Mouse (Mus musculus) gastrocnemius, adult 2 months (tissue): ENCODE measurements around the gene Trex1. TPM values are rescaled to one million over a fixed set of nuclear protein-coding genes. Genes with fewer than 3 reads are reported as not detected.

Experiments used
- DNase-seq: peaks from one replicate; pipeline ENCODE4 v3.0.0; 2022
- H3K27ac ChIP-seq: fragments of 200-600 bp; 2 replicates; pipeline ENCODE4 v1.8.1; 2022; ENCODE audit warnings: mild to moderate bottlenecking
- H3K4me3 ChIP-seq: fragments of 200-600 bp; 2 replicates; pipeline ENCODE4 v1.8.1; 2022; ENCODE audit warnings: mild to moderate bottlenecking, moderate library complexity
- CTCF ChIP-seq: fragments of 200-600 bp; IDR thresholded peaks from 2 replicates; pipeline ENCODE4 v1.8.1; 2022; ENCODE audit warnings: antibody characterized with exemption, mild to moderate bottlenecking, moderate library complexity
- intact Hi-C: fragments of 180-260 bp; cut with DNase I; formaldehyde crosslinking; loops from one replicate; pipeline ENCODE4 v1.15.1; 2025
- total RNA-seq, 2 experiments: library from RNA; stranded (reverse); gene quantifications; 2 replicates each; pipeline ENCODE4 v1.2.3; 2021

The Trex1 gene
- total RNA-seq, 2 experiments from 2014 or later: 13.2 TPM

GRCm38 (mm10) chr9:109054712-109055111 lies 4.8 kb downstream of the Trex1 start:
- peak; percentile 68 for DNase-seq
- TF ChIP-seq CTCF: no peak
- intact Hi-C loops: loop anchor here (5.0 kb wide), 1 partner anchor 117 kb away; the partner anchor contains the start of gene Uqcrc1
- Histone ChIP-seq H3K4me3 (peak overlapping the region; percentile 62), H3K27ac (peak overlapping the region; percentile 82)

GRCm38 (mm10) chr9:109053851-109054250 lies 5.7 kb downstream of the Trex1 start:
- peak overlapping the region; percentile 82; the same call in 1 of the 2 replicates for H3K27ac ChIP-seq
- no peak for TF ChIP-seq CTCF
- H3K4me3 ChIP-seq: no peak overlapping the region
- no peak for DNase-seq
- intact Hi-C loops: no loop called here

GRCm38 (mm10) chr9:109053366-109053765 lies 6.2 kb downstream of the Trex1 start:
- no peak for TF ChIP-seq CTCF
- Histone ChIP-seq H3K4me3 (no peak overlapping the region), H3K27ac (no peak overlapping the region)
- intact Hi-C loops: no loop called here
- no peak for DNase-seq

DNA sequence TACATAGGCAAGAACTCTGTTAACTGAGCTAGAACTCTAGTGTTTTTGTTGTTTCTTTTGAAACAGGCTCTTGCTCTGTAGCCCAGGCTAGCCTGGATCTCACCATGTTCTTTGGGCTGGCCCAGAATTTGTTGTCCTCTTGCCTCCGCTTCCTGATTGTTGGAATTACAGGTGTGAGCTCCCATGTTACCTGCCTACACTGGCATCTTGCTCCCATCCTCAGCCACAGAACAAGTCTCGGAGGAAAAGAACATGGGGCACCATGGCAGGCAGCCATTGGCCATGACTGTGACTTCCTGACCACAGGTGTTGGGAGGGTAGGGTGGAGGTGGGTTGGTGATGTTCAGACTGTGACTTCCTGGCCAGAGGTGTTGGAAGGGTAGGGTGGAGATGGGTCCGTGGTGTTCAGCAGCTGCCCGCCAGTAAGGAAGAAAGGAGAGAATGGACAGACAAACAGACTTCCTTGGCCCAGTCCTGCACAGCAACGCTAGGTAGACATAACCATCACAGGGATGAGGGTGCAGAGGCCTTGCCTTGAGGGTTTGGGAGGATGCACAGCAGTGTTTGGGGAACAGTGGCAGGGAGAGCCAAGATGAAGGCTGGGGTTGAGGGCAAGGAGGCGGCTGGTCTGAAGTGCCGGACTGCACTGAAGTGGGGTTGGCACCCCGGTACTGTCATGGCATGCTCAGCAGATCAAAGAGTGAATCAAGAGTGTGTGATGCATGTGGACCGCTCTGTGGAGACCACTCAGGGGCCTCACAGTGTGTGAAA lies 6.9 kb downstream of the Trex1 start:
- intact Hi-C loops: no loop called here
- no peak for TF ChIP-seq CTCF

GRCm38 (mm10) chr9:109051651-109052489 lies 7.7 kb downstream of the Trex1 start:
- intact Hi-C loops: no loop called here
- TF ChIP-seq CTCF: no peak
- Histone ChIP-seq H3K27ac (no peak overlapping the region), H3K4me3 (no peak overlapping the region)
- no peak for DNase-seq

More for the DNA sequence above, 6.9 kb downstream of the Trex1 start:
- H3K4me3 ChIP-seq: no peak overlapping the region
- DNase-seq: no peak
- no peak overlapping the region for H3K27ac ChIP-seq

GRCm38 (mm10) chr9:109051011-109051501 lies 8.5 kb downstream of the Trex1 start:
- H3K4me3 ChIP-seq: no peak overlapping the region
- no peak for DNase-seq
- intact Hi-C loops: no loop called here
- no peak overlapping the region for H3K27ac ChIP-seq
- TF ChIP-seq CTCF: no peak

DNA sequence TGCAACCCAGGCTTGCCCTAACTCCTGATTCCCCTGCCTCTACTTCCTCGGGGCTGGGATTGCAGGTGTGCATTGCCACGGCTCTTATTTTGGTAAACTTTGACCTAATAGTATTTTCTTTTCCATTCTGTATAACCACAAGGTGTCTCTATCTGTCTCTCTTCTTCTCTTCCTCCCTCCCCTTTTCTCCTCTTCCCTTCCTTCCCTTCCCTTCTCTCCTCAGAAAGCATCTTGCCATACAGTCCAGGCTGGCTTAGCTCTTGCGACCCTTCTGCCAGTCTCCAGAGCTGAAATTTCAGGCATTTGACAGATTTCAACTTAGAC lies 8.9 kb downstream of the Trex1 start:
- H3K27ac ChIP-seq: no peak overlapping the region
- intact Hi-C loops: no loop called here
- no peak for DNase-seq
- H3K4me3 ChIP-seq: no peak overlapping the region
- no peak for TF ChIP-seq CTCF

DNA sequence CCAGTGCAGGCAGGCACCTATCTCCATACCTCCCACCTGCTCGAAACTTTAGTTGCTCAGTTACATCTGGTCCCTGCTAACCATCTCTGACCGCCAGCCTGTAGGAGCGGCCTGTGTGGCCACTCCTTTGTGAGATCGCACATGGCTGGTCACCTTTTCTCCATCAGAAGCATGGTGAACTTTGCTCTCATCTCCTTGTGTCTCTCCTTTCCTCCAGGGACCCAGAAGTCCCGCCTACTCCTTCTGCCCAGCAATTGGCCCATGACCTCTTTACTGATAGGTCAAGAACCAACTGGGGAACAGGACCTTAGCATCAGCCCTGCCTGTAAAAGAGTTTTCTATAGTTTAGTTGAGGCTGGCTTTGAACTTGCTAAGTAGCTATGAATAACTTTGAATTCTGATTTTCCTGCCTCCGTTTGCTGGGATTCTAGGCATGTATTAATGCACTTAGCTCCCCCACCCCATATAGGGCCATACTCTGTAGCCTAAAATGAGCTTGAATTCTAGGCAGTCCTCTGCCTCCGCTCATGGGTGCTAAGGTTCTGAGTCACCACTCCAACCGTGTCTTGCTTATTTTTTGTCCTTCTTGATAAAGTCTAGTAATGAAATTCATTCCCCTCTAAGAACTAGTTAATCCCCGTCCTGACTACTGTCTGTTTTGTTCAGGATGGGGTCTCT lies 9.4 kb downstream of the Trex1 start:
- no peak overlapping the region for H3K4me3 ChIP-seq
- no peak for TF ChIP-seq CTCF
- intact Hi-C loops: no loop called here
- DNase-seq: no peak
- no peak overlapping the region for H3K27ac ChIP-seq

DNA sequence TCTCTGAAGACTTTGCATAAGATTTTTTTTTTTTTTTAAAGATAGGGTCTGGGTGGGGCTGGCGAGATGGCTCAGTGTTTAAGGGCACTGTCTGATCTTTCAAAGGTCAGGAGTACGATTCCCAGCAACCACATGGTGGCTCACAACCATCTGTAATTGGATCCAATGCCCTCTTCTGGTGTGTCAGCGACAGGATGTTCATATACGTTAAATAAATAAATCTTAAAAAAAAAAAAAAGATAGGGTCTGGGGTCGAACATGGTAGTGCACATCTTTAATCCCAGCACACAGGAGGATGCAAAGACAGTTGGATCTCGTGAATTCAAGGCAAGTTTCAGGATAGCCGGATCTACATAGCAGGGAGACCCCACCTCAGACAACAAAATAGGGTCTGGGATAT lies 10.2 kb downstream of the Trex1 start:
- H3K4me3 ChIP-seq: no peak overlapping the region
- DNase-seq: no peak
- no peak for TF ChIP-seq CTCF
- H3K27ac ChIP-seq: no peak overlapping the region
- intact Hi-C loops: no loop called here

GRCm38 (mm10) chr9:109046306-109046705 lies 13.2 kb downstream of the Trex1 start:
- peak; percentile 65 for DNase-seq
- no peak overlapping the region for H3K27ac ChIP-seq
- H3K4me3 ChIP-seq: no peak overlapping the region
- intact Hi-C loops: no loop called here
- TF ChIP-seq CTCF: peak; percentile 77

GRCm38 (mm10) chr9:109041351-109041750 lies 18.2 kb downstream of the Trex1 start:
- no peak overlapping the region for H3K27ac ChIP-seq

GRCm38 (mm10) chr9:109040906-109041305 lies 18.6 kb downstream of the Trex1 start:
- intact Hi-C loops: no loop called here
- Histone ChIP-seq H3K4me3 (peak overlapping the region; percentile 75), H3K27ac (peak overlapping the region; percentile 53)
- DNase-seq: no peak
- no peak for TF ChIP-seq CTCF

More at GRCm38 (mm10) chr9:109041351-109041750, 18.2 kb downstream of the Trex1 start:
- TF ChIP-seq CTCF: no peak
- intact Hi-C loops: no loop called here
- no peak for DNase-seq
- no peak overlapping the region for H3K4me3 ChIP-seq

DNA sequence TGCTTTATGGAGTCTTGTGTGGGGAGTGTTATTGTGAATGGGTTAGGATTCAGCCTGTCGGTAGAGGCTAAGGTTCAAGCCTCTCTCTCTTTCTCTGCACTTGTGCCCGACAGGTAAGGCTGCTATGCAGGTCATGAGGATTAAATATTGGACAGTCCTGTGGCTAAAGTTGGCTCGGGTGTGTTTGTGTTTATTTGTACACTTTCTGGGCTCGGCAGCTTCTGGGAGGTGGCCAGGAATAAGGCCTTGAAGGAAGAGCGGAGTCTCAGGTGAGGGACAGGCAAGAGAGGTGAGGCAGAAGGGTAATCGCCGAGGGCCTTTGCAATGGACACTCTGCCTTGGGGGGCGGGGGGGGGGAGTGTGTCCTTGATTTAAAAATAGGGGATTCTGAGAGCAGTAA lies 19.3 kb downstream of the Trex1 start:
- DNase-seq: no peak
- H3K27ac ChIP-seq: peak overlapping the region; percentile 96
- TF ChIP-seq CTCF: no peak
- peak overlapping the region; percentile 75 for H3K4me3 ChIP-seq
- intact Hi-C loops: no loop called here
